ENCODE assay signal across 8 mouse cellular contexts in genomic region chr2:50687222-50687621, GRCm38 (mm10).
DNase-seq lines count a peak whose midpoint lies in the region; ATAC-seq lines count a peak whose summit lies in the region.

No protein-coding gene starts in this region.

- 41% methylated on average over 5 of the region's 5 CpGs for WGBS in liver, embryonic 16.5 days (ENCODE audit: insufficient replicate concordance)
- WGBS in hindbrain, embryonic 11.5 days = 52% methylated on average over 5 of the region's 5 CpGs

- peak; percentile 85 for DNase-seq in adipocyte (ENCODE audit: low spot score)
- peak; percentile 48 for DNase-seq in embryo, embryonic 11 days
- DNase-seq in heart, postnatal 10 days = peak; percentile 42 to 48
- peak; percentile 40 for DNase-seq in urinary bladder, postnatal 25 days (ENCODE audit: low spot score)
- DNase-seq in thymus, postnatal 25 days = no peak
- no peak for DNase-seq in hindbrain, embryonic 11.5 days (ENCODE audit: low spot score)
- DNase-seq in right cerebral cortex, postnatal 36 days (ENCODE audit: low spot score in 2 of 2) = no peak

- no peaks in the 10 kb centered on the region for H3K27me3 ChIP-seq in liver, embryonic 16.5 days (ENCODE audit: control insufficient read depth, insufficient read depth, low read depth, low read length)
- H3K27me3 ChIP-seq in hindbrain, embryonic 11.5 days (ENCODE audit: control insufficient read depth, insufficient read depth, low read length) = no peaks in the 10 kb centered on the region

- H3K4me1 ChIP-seq in liver, embryonic 16.5 days (ENCODE audit: control insufficient read depth, low read depth, low read length) = peaks cover 5% of the 10 kb centered on the region; the same call in 1 of the 2 replicates
- no peaks in the 10 kb centered on the region for H3K4me1 ChIP-seq in hindbrain, embryonic 11.5 days (replicated peaks; ENCODE audit: control insufficient read depth, insufficient read depth, low read length)

- no peak overlapping the region for H3K9ac ChIP-seq in liver, embryonic 16.5 days (ENCODE audit: low read depth, low read length)
- no peak overlapping the region for H3K9ac ChIP-seq in hindbrain, embryonic 11.5 days (ENCODE audit: low read depth, low read length)

- no peaks in the 10 kb centered on the region for H3K9me3 ChIP-seq in liver, embryonic 16.5 days (replicated peaks; ENCODE audit: control insufficient read depth, low read length)
- no peaks in the 10 kb centered on the region for H3K9me3 ChIP-seq in hindbrain, embryonic 11.5 days (ENCODE audit: control insufficient read depth, low read length)

- H3K4me2 ChIP-seq in liver, embryonic 16.5 days (ENCODE audit: low read depth, low read length) = no peak overlapping the region
- no peak overlapping the region for H3K4me2 ChIP-seq in hindbrain, embryonic 11.5 days (replicated peaks; ENCODE audit: low read depth, low read length)

- no peak overlapping the region for H3K27ac ChIP-seq in liver, embryonic 16.5 days (ENCODE audit: low read length)
- no peak overlapping the region for H3K27ac ChIP-seq in hindbrain, embryonic 11.5 days (ENCODE audit: low read depth, low read length)

- no peaks in the 10 kb centered on the region for H3K36me3 ChIP-seq in liver, embryonic 16.5 days (ENCODE audit: control insufficient read depth, insufficient read depth)
- H3K36me3 ChIP-seq in hindbrain, embryonic 11.5 days (ENCODE audit: control insufficient read depth, insufficient read depth, low read length) = no peaks in the 10 kb centered on the region

- H3K4me3 ChIP-seq in liver, embryonic 16.5 days (ENCODE audit: low read depth, low read length) = no peak overlapping the region
- no peak overlapping the region for H3K4me3 ChIP-seq in hindbrain, embryonic 11.5 days (ENCODE audit: low read depth, low read length)

- intact Hi-C loops in heart, postnatal 10 days (cut with DNase I) = no loop called here

- ATAC-seq in liver, embryonic 16.5 days (ENCODE audit: low read depth) = peak; percentile 61
- ATAC-seq in hindbrain, embryonic 11.5 days (ENCODE audit: low FRiP score) = no peak

Comparison
In these comparisons a context has a peak if more than half of its experiments do, and no peak if none do; other contexts are left out.
1. DNase-seq: peak in adipocyte (single experiment), embryo, embryonic 11 days (single experiment), heart, postnatal 10 days (2 of 2) and urinary bladder, postnatal 25 days (single experiment); none in thymus, postnatal 25 days (single experiment), hindbrain, embryonic 11.5 days (single experiment) and right cerebral cortex, postnatal 36 days (0 of 2).